Mouse (Mus musculus) limb, embryonic 11.5 days (tissue): ENCODE data around the gene Pcnx2. TPM values are rescaled to one million over a fixed set of nuclear protein-coding genes. Genes with fewer than 3 reads are reported as not detected.

Experiments used
- ATAC-seq: fragments of 200-750 bp; cut with Nextera tagmentation; 2 replicates; pipeline ENCODE4 v1.8.0; 2017; ENCODE audit warnings: low read depth; ENCODE audit not compliant: insufficient number of reproducible peaks, low FRiP score, low TSS enrichment
- DNase-seq: peaks from one replicate; pipeline ENCODE4 v3.0.0-alpha.2; 2015; ENCODE audit warnings: low spot score
- H3K27ac ChIP-seq: fragments of 300-500 bp; sonication (generic); replicated peaks from 2 replicates; pipeline ENCODE4 v1.5.1; 2014; ENCODE audit warnings: low read depth, mild to moderate bottlenecking, low read length
- H3K27me3 ChIP-seq: fragments of 300-500 bp; sonication (generic); 2 replicates; pipeline ENCODE4 v1.6.1; 2014; ENCODE audit warnings: mild to moderate bottlenecking, low read length, mixed read lengths; ENCODE audit not compliant: control insufficient read depth, insufficient read depth
- H3K36me3 ChIP-seq: fragments of 300-500 bp; sonication (generic); 2 replicates; pipeline ENCODE4 v1.6.1; 2014; ENCODE audit warnings: mild to moderate bottlenecking, low read length, moderate library complexity, mixed read lengths; ENCODE audit not compliant: control insufficient read depth, insufficient read depth
- H3K4me1 ChIP-seq: fragments of 300-500 bp; sonication (generic); 2 replicates; pipeline ENCODE4 v1.6.1; 2014; ENCODE audit warnings: low read length, mixed read lengths; ENCODE audit not compliant: control insufficient read depth, insufficient read depth
- H3K4me2 ChIP-seq: fragments of 300-500 bp; sonication (generic); 2 replicates; pipeline ENCODE4 v1.6.1; 2014; ENCODE audit warnings: low read depth, mild to moderate bottlenecking, moderate library complexity; ENCODE audit not compliant: severe bottlenecking
- H3K4me3 ChIP-seq: fragments of 300-500 bp; sonication (generic); 2 replicates; pipeline ENCODE4 v1.5.1; 2014; ENCODE audit warnings: low read depth, low read length
- H3K9ac ChIP-seq: fragments of 300-500 bp; sonication (generic); 2 replicates; pipeline ENCODE4 v1.6.1; 2014; ENCODE audit warnings: mild to moderate bottlenecking, low read length
- H3K9me3 ChIP-seq: fragments of 300-500 bp; sonication (generic); 2 replicates; pipeline ENCODE4 v1.6.1; 2016; ENCODE audit warnings: low read length; ENCODE audit not compliant: control insufficient read depth
- WGBS: fragments of 180-500 bp; shearing (Covaris S2); extraction: QIAGEN DNeasy Blood & Tissue Kit; methylation state at CpG from one replicate; pipeline ENCODE4 v1.1.7; 2014; 5-methylcytosine and 5-hydroxymethylcytosine counted together
- polyA plus RNA-seq: library from polyadenylated mRNA; unstranded; fragments of >200 nt; fragmentation: Nextera tagmentation; extraction: Ambion mirVana; gene quantifications from 2 replicates; pipeline ENCODE4 v1.2.1, GENCODE M21; 2014

Gene Pcnx2
- polyA plus RNA-seq, 1 experiment from 2014 or later, result not detected

GRCm38 (mm10) chr8:125842158-125842557 is 56.0 kb downstream of the Pcnx2 start:
- no peak overlapping the region for H3K9ac ChIP-seq
- H3K27me3 ChIP-seq, result no peaks in the 10 kb centered on the region
- H3K4me2 ChIP-seq, result no peak overlapping the region
- no peak overlapping the region for H3K27ac ChIP-seq
- DNase-seq, result no peak
- H3K4me1 ChIP-seq, result no peaks in the 10 kb centered on the region; the same call in 1 of the 2 replicates
- no peak for ATAC-seq
- 52% methylated on average over 7 of the region's 7 CpGs for WGBS
- H3K9me3 ChIP-seq, result no peaks in the 10 kb centered on the region
- H3K4me3 ChIP-seq, result no peak overlapping the region
- no peaks in the 10 kb centered on the region for H3K36me3 ChIP-seq

GRCm38 (mm10) chr8:125824688-125825087 is 73.4 kb downstream of the Pcnx2 start:
- Histone ChIP-seq H3K27me3 (no peaks in the 10 kb centered on the region), H3K9ac (no peak overlapping the region), H3K27ac (no peak overlapping the region), H3K4me2 (no peak overlapping the region), H3K9me3 (no peaks in the 10 kb centered on the region), H3K36me3 (no peaks in the 10 kb centered on the region), H3K4me1 (no peaks in the 10 kb centered on the region), H3K4me3 (no peak overlapping the region)
- DNase-seq (no peak), ATAC-seq (no peak)
- 26% methylated on average over 2 of the region's 2 CpGs for WGBS

- 70% methylated on average over 12 of the region's 12 CpGs for WGBS
- no peak overlapping the region for H3K9ac ChIP-seq
- no peak overlapping the region for H3K4me2 ChIP-seq
Observed at GRCm38 (mm10) chr8:125823719-125824118, 74.4 kb downstream of the Pcnx2 start.

GRCm38 (mm10) chr8:125822065-125822464 is 76.1 kb downstream of the Pcnx2 start:
- Histone ChIP-seq H3K9me3 (no peaks in the 10 kb centered on the region), H3K27ac (no peak overlapping the region), H3K36me3 (no peaks in the 10 kb centered on the region), H3K9ac (no peak overlapping the region), H3K27me3 (no peaks in the 10 kb centered on the region), H3K4me1 (no peaks in the 10 kb centered on the region), H3K4me2 (no peak overlapping the region), H3K4me3 (no peak overlapping the region)
- DNase-seq, result no peak
- ATAC-seq, result no peak
- 76% methylated on average over 14 of the region's 14 CpGs for WGBS

More at GRCm38 (mm10) chr8:125823719-125824118, 74.4 kb downstream of the Pcnx2 start:
- DNase-seq (no peak), ATAC-seq (no peak)
- H3K4me1 ChIP-seq, result no peaks in the 10 kb centered on the region
- H3K27ac ChIP-seq, result no peak overlapping the region
- no peaks in the 10 kb centered on the region for H3K27me3 ChIP-seq
- H3K36me3 ChIP-seq, result no peaks in the 10 kb centered on the region
- no peaks in the 10 kb centered on the region for H3K9me3 ChIP-seq
- no peak overlapping the region for H3K4me3 ChIP-seq

GRCm38 (mm10) chr8:125819797-125820196 is 78.3 kb downstream of the Pcnx2 start:
- Histone ChIP-seq H3K36me3 (no peaks in the 10 kb centered on the region), H3K4me1 (no peaks in the 10 kb centered on the region), H3K9ac (no peak overlapping the region), H3K27ac (no peak overlapping the region), H3K4me3 (no peak overlapping the region), H3K4me2 (no peak overlapping the region), H3K9me3 (peaks cover 2% of the 10 kb centered on the region; the same call in 1 of the 2 replicates), H3K27me3 (no peaks in the 10 kb centered on the region)
- ATAC-seq (no peak), DNase-seq (no peak)
- WGBS, result 80% methylated on average over 7 of the region's 7 CpGs

GRCm38 (mm10) chr8:125818796-125819195 is 79.3 kb downstream of the Pcnx2 start:
- no peak overlapping the region for H3K27ac ChIP-seq
- no peaks in the 10 kb centered on the region for H3K27me3 ChIP-seq
- 70% methylated on average over 9 of the region's 9 CpGs for WGBS
- H3K9ac ChIP-seq, result no peak overlapping the region
- no peak overlapping the region for H3K4me3 ChIP-seq
- DNase-seq, result no peak
- no peak for ATAC-seq
- no peak overlapping the region for H3K4me2 ChIP-seq
- peaks cover 3% of the 10 kb centered on the region; the same call in 1 of the 2 replicates for H3K9me3 ChIP-seq
- no peaks in the 10 kb centered on the region for H3K4me1 ChIP-seq
- H3K36me3 ChIP-seq, result no peaks in the 10 kb centered on the region

DNA sequence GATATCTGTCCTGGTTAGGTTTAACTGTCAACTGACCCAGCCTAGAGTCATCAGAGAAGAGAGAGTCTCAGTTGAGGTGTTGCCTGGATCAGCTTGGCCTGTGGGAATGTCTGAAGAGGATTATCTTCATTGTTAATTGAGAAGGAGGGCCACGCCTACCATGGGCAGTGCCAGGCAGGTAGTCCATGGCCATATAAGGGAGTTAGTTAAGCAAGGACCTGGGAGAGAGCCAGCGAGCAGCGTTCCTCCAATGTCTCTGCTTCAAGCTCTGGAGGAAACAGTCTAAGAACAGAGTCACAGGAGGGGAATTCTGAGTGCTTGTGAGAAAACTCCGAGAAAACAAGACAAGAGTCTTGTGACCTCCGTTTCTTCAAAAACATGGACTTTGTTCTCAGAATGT is 81.4 kb downstream of the Pcnx2 start:
- H3K9ac ChIP-seq, result no peak overlapping the region
- peaks cover 3% of the 10 kb centered on the region; the same call in 1 of the 2 replicates for H3K9me3 ChIP-seq
- no peak for DNase-seq
- H3K27ac ChIP-seq, result no peak overlapping the region
- H3K4me2 ChIP-seq, result no peak overlapping the region
- H3K4me3 ChIP-seq, result no peak overlapping the region
- no peaks in the 10 kb centered on the region for H3K4me1 ChIP-seq
- 84% methylated on average over 5 of the region's 5 CpGs for WGBS
- H3K27me3 ChIP-seq, result no peaks in the 10 kb centered on the region
- ATAC-seq, result no peak
- H3K36me3 ChIP-seq, result no peaks in the 10 kb centered on the region

DNA sequence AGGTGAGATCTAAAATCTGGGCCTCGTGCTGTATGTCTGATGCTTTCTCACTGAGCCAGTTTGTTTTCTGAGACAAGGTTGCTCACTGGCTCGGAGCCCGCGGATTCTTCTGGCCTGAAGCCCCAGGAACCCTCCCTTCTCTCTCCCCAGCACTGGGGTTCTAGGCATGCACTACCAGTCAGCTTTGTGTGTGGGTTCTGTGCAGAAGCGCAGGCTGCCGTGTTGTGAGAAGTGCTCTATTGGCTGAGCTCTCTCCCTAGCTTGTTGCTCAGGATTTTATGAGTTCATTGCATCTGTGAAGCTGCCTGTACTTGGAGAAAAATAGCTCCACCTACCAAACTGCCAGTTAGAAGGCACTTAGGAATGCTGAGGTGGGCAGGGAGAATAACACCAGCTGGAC is 89.3 kb downstream of the Pcnx2 start:
- no peaks in the 10 kb centered on the region for H3K9me3 ChIP-seq
- WGBS, result 75% methylated on average over 6 of the region's 6 CpGs
- no peaks in the 10 kb centered on the region for H3K27me3 ChIP-seq
- H3K4me3 ChIP-seq, result no peak overlapping the region
- no peaks in the 10 kb centered on the region for H3K36me3 ChIP-seq
- H3K27ac ChIP-seq, result no peak overlapping the region
- no peak overlapping the region for H3K4me2 ChIP-seq
- ATAC-seq (no peak), DNase-seq (no peak)
- H3K4me1 ChIP-seq, result no peaks in the 10 kb centered on the region; the same call in 1 of the 2 replicates
- no peak overlapping the region for H3K9ac ChIP-seq

GRCm38 (mm10) chr8:125807905-125808310 is 90.2 kb downstream of the Pcnx2 start:
- H3K36me3 ChIP-seq, result no peaks in the 10 kb centered on the region
- no peaks in the 10 kb centered on the region for H3K27me3 ChIP-seq
- 87% methylated on average over 12 of the region's 12 CpGs for WGBS
- H3K4me3 ChIP-seq, result no peak overlapping the region
- no peak overlapping the region for H3K27ac ChIP-seq
- H3K9ac ChIP-seq, result no peak overlapping the region
- no peaks in the 10 kb centered on the region for H3K9me3 ChIP-seq
- ATAC-seq (no peak), DNase-seq (no peak)
- no peak overlapping the region for H3K4me2 ChIP-seq
- H3K4me1 ChIP-seq, result no peaks in the 10 kb centered on the region; the same call in 1 of the 2 replicates
